Comparison of ENCODE assay signal across 8 mouse cellular contexts in genomic region chr5:31451878-31452561, GRCm38 (mm10). TPM values are rescaled to one million over a fixed set of nuclear protein-coding genes. Genes with fewer than 3 reads are reported as not detected.
DNase-seq lines count a peak whose midpoint lies in the region; ATAC-seq lines count a peak whose summit lies in the region.

Gene Zfp512, plus strand, starts transcription at chr5:31452431.

- H3K4me2 ChIP-seq in hindbrain, embryonic 15.5 days = peak within 1 kb of the TSS; percentile 66

- H3K9ac ChIP-seq in hindbrain, embryonic 15.5 days = peak within 1 kb of the TSS; percentile 49

- peak; percentile 91 for DNase-seq in T-cell, adult 2 months (ENCODE audit: low spot score)
- DNase-seq in cerebellum, postnatal 36 days = peak; percentile 84 to 87
- peak; percentile 91 to 92 for DNase-seq in frontal cortex, postnatal 36 days (ENCODE audit: low spot score in 2 of 2)
- DNase-seq in left cerebral cortex, adult 11 months (ENCODE audit: low spot score) = peak; percentile 91
- DNase-seq in lung, postnatal 4 days = peak; percentile 95 to 97
- peak; percentile 90 for DNase-seq in retina, postnatal 7 days (ENCODE audit: low read depth, low spot score)
- peak; percentile 68 for DNase-seq in urinary bladder, adult 2 months (ENCODE audit: low spot score)

- H3K4me1 ChIP-seq in hindbrain, embryonic 15.5 days (replicated peaks) = peaks cover 15% of the 10 kb centered on the region

- ATAC-seq in hindbrain, embryonic 15.5 days (ENCODE audit: low FRiP score, low read depth) = peak; percentile 99

- H3K27me3 ChIP-seq in hindbrain, embryonic 15.5 days = no peaks in the 10 kb centered on the region

- no peaks in the 10 kb centered on the region for H3K9me3 ChIP-seq in hindbrain, embryonic 15.5 days

- H3K4me3 ChIP-seq in hindbrain, embryonic 15.5 days = peak within 1 kb of the TSS; percentile 61

- 6% methylated on average over 23 of the region's 23 CpGs for WGBS in hindbrain, embryonic 15.5 days

- no peaks in the 10 kb centered on the region for H3K36me3 ChIP-seq in hindbrain, embryonic 15.5 days

- H3K27ac ChIP-seq in hindbrain, embryonic 15.5 days (replicated peaks) = peak within 1 kb of the TSS; percentile 59

RNA-seq across cellular contexts. Expression of gene Zfp512, which starts in this region (rescaled TPM):
- polyA plus RNA-seq in hindbrain, embryonic 15.5 days (2015; fragmentation: Nextera tagmentation; extraction: Ambion mirVana) = 113 and 117 TPM in 2 replicates
- polyA plus RNA-seq in urinary bladder, adult 2 months (2012; rRNA removed) = 29.2 and 32.5 TPM in 2 replicates

Comparison
In these comparisons a context has a peak if more than half of its experiments do, and no peak if none do; other contexts are left out.
1. Peak in every context shown above with its lines: DNase-seq, ATAC-seq, H3K4me3 ChIP-seq and H3K27ac ChIP-seq.